Mouse (Mus musculus) midbrain, embryonic 15.5 days (tissue): ENCODE measurements around the gene Sall4. TPM values are rescaled to one million over a fixed set of nuclear protein-coding genes. Genes with fewer than 3 reads are reported as not detected.
A peak's percentile ranks its signal among the peaks of the same experiment; 100 is the strongest.

ENCODE experiments used
- ATAC-seq: fragments of 200-750 bp; cut with Nextera tagmentation; replicated peaks from 2 replicates; pipeline ENCODE4 v1.8.0; 2017; ENCODE audit warnings: moderate TSS enrichment
- H3K27ac ChIP-seq: fragments of 300-500 bp; sonication (generic); 2 replicates; pipeline ENCODE4 v1.5.1; 2015; ENCODE audit warnings: mild to moderate bottlenecking, inconsistent platforms
- H3K27me3 ChIP-seq: fragments of 300-500 bp; sonication (generic); replicated peaks from 2 replicates; pipeline ENCODE4 v1.6.1; 2015; ENCODE audit warnings: inconsistent platforms
- H3K36me3 ChIP-seq: fragments of 300-500 bp; sonication (generic); replicated peaks from 2 replicates; pipeline ENCODE4 v1.6.1; 2015; ENCODE audit warnings: inconsistent platforms
- H3K4me1 ChIP-seq: fragments of 300-500 bp; sonication (generic); 2 replicates; pipeline ENCODE4 v1.6.1; 2015; ENCODE audit warnings: inconsistent platforms
- H3K4me2 ChIP-seq: fragments of 300-500 bp; sonication (generic); 2 replicates; pipeline ENCODE4 v1.6.1; 2015; ENCODE audit warnings: inconsistent platforms, mild to moderate bottlenecking, moderate library complexity
- H3K4me3 ChIP-seq: fragments of 300-500 bp; sonication (generic); 2 replicates; pipeline ENCODE4 v1.5.1; 2015; ENCODE audit warnings: mild to moderate bottlenecking, inconsistent platforms
- H3K9ac ChIP-seq: fragments of 300-500 bp; sonication (generic); 2 replicates; pipeline ENCODE4 v1.6.1; 2015; ENCODE audit warnings: mild to moderate bottlenecking, inconsistent platforms
- H3K9me3 ChIP-seq: fragments of 300-500 bp; sonication (generic); 2 replicates; pipeline ENCODE4 v1.6.1; 2016; ENCODE audit warnings: inconsistent platforms
- WGBS: fragments of 180-500 bp; shearing (Covaris S2); methylation state at CpG from one replicate; pipeline ENCODE4 v1.1.7; 2015; ENCODE audit warnings: mixed read lengths; 5-methylcytosine and 5-hydroxymethylcytosine counted together
- polyA plus RNA-seq: library from polyadenylated mRNA; unstranded; fragments of >200 nt; fragmentation: Nextera tagmentation; extraction: Ambion mirVana; gene quantifications from 2 replicates; pipeline ENCODE4 v1.2.1, GENCODE M21; 2015

The Sall4 gene
- polyA plus RNA-seq, 1 experiment from 2014 or later, result 1.3 TPM

DNA sequence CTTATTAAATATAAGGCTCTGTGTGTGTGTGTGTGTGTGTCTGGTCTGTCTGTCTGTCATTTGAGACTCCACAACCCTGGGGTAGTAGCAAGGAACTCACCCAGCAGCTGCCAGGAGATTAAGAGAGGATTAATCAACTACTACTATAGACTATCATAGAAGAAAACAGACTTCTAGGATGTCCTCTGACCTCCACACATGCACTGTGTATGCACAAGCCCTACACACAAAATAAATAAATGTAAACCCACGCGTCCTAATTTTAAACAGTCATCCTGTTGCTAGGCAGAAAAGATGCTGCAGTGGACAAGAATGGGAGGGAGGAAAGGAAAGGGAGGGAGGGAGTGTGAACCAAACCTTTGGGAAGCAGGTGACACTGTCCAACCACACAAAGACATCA, 49.5 kb downstream of the Sall4 start:
- H3K9ac ChIP-seq, result no peak overlapping the region
- H3K36me3 ChIP-seq, result 0 out of 2 replicates have a peak, but pooled peaks cover 5% of the 10 kb centered on the region
- no peak for ATAC-seq
- peaks cover 19% of the 10 kb centered on the region for H3K4me1 ChIP-seq
- H3K27ac ChIP-seq, result no peak overlapping the region
- 70% methylated on average over 2 of the region's 2 CpGs for WGBS
- H3K4me3 ChIP-seq, result no peak overlapping the region
- H3K27me3 ChIP-seq, result no peaks in the 10 kb centered on the region
- no peaks in the 10 kb centered on the region for H3K9me3 ChIP-seq
- no peak overlapping the region for H3K4me2 ChIP-seq

DNA sequence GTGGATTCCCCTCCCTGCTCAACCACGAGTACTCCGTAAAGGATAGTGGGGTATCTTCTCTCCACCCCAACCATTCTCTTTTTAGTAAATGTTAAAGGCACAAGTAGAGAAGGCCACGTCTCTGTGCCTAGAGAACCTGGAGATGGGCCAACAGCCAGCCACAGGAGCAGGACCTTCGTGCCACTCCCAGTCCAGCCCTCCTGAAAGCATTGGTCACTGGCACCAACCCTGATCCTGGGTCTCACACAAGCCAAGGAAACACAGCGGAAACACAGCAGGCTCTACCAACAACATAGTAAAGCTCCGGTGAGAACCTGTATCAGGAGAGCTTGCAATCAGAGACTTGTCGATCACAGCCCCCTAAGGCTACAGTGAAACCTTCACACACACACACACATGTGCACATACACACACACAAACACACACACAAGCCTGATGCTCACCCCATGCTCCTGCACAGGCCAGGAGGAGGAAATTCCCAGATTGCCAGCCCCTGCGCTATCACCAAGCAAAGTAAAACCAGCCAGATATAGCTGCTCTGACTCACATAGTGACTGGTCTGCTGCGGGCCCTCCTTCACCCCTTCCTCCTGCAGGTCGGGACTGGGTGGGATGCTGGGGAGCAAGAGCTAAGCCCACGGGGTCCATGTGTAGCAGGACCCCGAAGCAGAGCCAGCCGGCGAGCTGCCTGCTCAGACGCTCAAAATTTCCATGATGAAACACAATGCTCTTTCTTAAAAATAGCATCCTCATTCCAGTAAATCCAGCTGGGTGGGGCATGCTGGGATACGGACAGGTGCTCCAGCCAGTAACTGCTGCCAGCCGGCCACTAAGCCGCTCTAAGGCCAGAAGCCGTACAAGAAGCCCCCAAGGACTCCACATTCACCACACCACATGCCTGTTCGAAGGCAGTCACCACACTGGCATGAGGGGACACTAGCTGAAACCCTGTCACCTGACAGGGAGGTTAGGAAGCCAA, 55.3 kb downstream of the Sall4 start:
- H3K27me3 ChIP-seq, result no peaks in the 10 kb centered on the region
- peaks cover 11% of the 10 kb centered on the region; the same call in 1 of the 2 replicates for H3K36me3 ChIP-seq
- no peak overlapping the region for H3K9ac ChIP-seq
- no peaks in the 10 kb centered on the region for H3K9me3 ChIP-seq
- peaks cover 13% of the 10 kb centered on the region; the same call in 1 of the 2 replicates for H3K4me1 ChIP-seq
- ATAC-seq, result no peak
- no peak overlapping the region for H3K4me2 ChIP-seq
- no peak overlapping the region for H3K4me3 ChIP-seq
- WGBS, result 73% methylated on average over 20 of the region's 20 CpGs
- H3K27ac ChIP-seq, result no peak overlapping the region

DNA sequence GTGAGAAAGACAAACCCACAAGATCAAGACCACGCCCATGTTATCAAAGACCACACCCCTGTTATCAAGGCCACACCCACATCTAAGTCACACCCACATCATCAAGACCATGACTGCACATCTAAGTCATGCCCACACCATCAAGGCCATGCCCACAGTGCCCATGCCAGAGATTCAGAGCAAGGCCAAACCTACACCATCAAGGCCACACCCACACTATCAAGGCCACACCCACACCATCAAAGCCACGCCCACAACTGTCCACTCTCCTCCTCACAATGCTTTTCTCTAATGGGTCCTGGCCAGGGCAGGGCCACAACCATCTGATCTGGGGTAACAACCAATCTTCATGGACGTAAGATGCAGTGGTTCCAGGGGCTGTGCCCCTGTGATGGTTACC, 56.8 kb downstream of the Sall4 start:
- ATAC-seq, result no peak
- Histone ChIP-seq H3K9me3 (no peaks in the 10 kb centered on the region), H3K4me3 (no peak overlapping the region), H3K27me3 (no peaks in the 10 kb centered on the region), H3K27ac (no peak overlapping the region), H3K4me1 (peaks cover 8% of the 10 kb centered on the region; the same call in 1 of the 2 replicates), H3K9ac (no peak overlapping the region), H3K4me2 (no peak overlapping the region), H3K36me3 (peaks cover 16% of the 10 kb centered on the region; the same call in 1 of the 2 replicates)
- 96% methylated on average over 3 of the region's 3 CpGs for WGBS

DNA sequence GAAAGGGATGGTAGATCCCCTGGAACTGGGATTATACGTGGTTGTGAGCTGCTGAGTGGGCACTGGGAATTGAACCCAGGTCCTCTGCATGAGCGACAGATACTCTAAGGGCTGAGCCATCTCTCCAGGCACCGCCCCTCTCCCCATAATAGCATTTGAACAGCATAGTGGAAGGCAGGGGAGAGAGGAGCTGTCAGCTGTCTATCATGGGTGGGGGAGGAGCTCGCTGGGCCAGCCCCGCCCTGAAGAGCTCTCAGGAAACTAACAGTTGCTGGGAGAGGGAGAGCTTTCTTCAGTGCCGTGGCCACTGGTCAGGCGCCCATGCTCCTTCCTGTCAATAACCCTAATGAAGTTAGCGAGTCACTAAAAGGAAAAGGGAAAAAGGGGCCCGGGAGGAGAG, 60.0 kb downstream of the Sall4 start:
- Histone ChIP-seq H3K27ac (no peak overlapping the region), H3K4me1 (peaks cover 5% of the 10 kb centered on the region; the same call in 1 of the 2 replicates), H3K9me3 (no peaks in the 10 kb centered on the region), H3K4me3 (no peak overlapping the region), H3K36me3 (peaks cover 21% of the 10 kb centered on the region; the same call in 1 of the 2 replicates), H3K9ac (no peak overlapping the region), H3K27me3 (no peaks in the 10 kb centered on the region), H3K4me2 (no peak overlapping the region)
- 55% methylated on average over 9 of the region's 9 CpGs for WGBS
- ATAC-seq, result no peak

DNA sequence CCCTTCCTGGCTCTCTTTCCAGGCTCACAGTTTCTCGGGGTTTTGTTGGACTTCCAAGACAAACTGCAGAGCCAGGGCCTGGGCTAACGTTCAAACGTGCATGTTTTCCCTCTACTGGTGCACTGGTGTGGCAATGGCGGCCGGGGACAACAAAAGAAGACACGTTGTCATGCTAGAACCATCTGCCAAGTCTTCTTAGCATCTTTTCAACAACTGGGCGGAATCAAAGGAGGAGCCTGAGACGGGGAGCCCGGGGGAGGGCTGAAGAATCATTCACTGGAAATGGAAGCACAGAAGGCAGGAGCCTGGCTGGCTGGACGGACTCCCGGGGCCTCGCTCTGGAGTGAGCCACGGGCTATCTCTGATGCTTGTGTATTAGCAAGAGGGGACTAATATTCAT, 65.5 kb downstream of the Sall4 start:
- Histone ChIP-seq H3K36me3 (peaks cover 23% of the 10 kb centered on the region), H3K4me1 (peaks cover 6% of the 10 kb centered on the region; the same call in 1 of the 2 replicates), H3K9me3 (no peaks in the 10 kb centered on the region), H3K4me3 (no peak overlapping the region), H3K27me3 (no peaks in the 10 kb centered on the region), H3K27ac (peak overlapping the region; percentile 20), H3K4me2 (no peak overlapping the region), H3K9ac (no peak overlapping the region)
- 21% methylated on average over 13 of the region's 13 CpGs for WGBS
- 0 out of 2 replicates have a peak, but pooled peaks have one; percentile 39 for ATAC-seq

Other genes with a start within 250 kb of the Sall4 start
- gene Nfatc2, start 166.3 kb downstream of the Sall4 start, polyA plus RNA-seq, result 3.8 and 3.9 TPM in 2 replicates
- gene Atp9a, start 25.5 kb downstream of the Sall4 start, polyA plus RNA-seq, result 155 and 179 TPM in 2 replicates
- gene Zfp64, start 187.6 kb upstream of the Sall4 start, polyA plus RNA-seq, result 44.5 and 46.9 TPM in 2 replicates